Mouse (Mus musculus) testis, adult 2 months (tissue): ENCODE measurements around the gene Gm20662. TPM values are rescaled to one million over a fixed set of nuclear protein-coding genes. Genes with fewer than 3 reads are reported as not detected.
A peak's percentile ranks its signal among the peaks of the same experiment; 100 is the strongest.

Experiments
- H3K27ac ChIP-seq: fragments of 200-500 bp; 2 replicates; pipeline ENCODE4 v1.5.1; 2012; ENCODE audit warnings: low read depth, low read length; ENCODE audit not compliant: control insufficient read depth, insufficient read depth
- H3K27me3 ChIP-seq: fragments of 200-500 bp; 2 replicates; pipeline ENCODE4 v1.6.1; 2012; ENCODE audit warnings: mild to moderate bottlenecking, low read length, moderate library complexity; ENCODE audit not compliant: control insufficient read depth, insufficient read depth
- H3K36me3 ChIP-seq: fragments of 200-500 bp; 2 replicates; pipeline ENCODE4 v1.6.1; 2012; ENCODE audit warnings: mild to moderate bottlenecking, low read length; ENCODE audit not compliant: control insufficient read depth, insufficient read depth
- H3K4me1 ChIP-seq: fragments of 200-500 bp; 2 replicates; pipeline ENCODE4 v1.6.1; 2012; ENCODE audit warnings: low read length; ENCODE audit not compliant: control insufficient read depth, insufficient read depth
- H3K4me3 ChIP-seq: fragments of 200-500 bp; 2 replicates; pipeline ENCODE4 v1.5.1; 2012; ENCODE audit warnings: low read depth, mild to moderate bottlenecking, low read length, moderate library complexity, mixed read lengths; ENCODE audit not compliant: control insufficient read depth
- CTCF ChIP-seq: fragments of 200-500 bp; IDR thresholded peaks from 2 replicates; pipeline ENCODE4 v1.5.1; 2012; ENCODE audit warnings: low read depth, mild to moderate bottlenecking, inconsistent platforms, low read length, moderate library complexity; ENCODE audit not compliant: control insufficient read depth, insufficient read depth, insufficient replicate concordance
- POLR2A ChIP-seq: fragments of 200-500 bp; IDR thresholded peaks from 2 replicates; pipeline ENCODE4 v1.6.1; 2012; ENCODE audit warnings: low read depth, mild to moderate bottlenecking, inconsistent platforms, low read length, moderate library complexity; ENCODE audit not compliant: control insufficient read depth
- polyA plus RNA-seq: library from polyadenylated mRNA; depleted of rRNA; stranded (reverse); fragments of >200 nt; gene quantifications from 2 replicates; pipeline ENCODE4 v1.2.3, GENCODE M21; 2012

Gm20662 gene
- polyA plus RNA-seq, 1 experiment: 282 TPM

DNA sequence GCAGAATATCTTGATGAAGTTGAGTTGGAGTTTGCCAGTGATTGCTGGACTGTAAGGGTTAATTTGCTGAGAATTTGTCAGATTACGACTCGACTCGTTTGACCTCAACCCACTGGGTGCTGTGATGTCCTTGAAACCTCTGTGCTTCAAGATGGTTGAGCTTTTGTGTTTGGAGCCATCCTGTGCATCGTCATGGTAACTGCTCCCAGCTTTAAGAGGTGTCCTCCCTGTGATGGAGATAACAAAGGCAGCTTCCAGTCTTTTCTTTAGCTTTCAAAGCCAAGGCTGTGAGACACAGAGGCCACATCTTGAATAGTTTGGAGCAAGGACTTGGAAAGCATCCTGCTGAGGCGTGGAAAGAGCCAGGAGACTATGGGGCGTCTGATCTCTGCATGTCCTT lies 39.0 kb upstream of the Gm20662 start:
- Histone ChIP-seq H3K4me3 (no peak overlapping the region), H3K27me3 (no peaks in the 10 kb centered on the region), H3K36me3 (peaks cover 1% of the 10 kb centered on the region), H3K27ac (no peak overlapping the region), H3K4me1 (no peaks in the 10 kb centered on the region)
- no peak for TF ChIP-seq CTCF

DNA sequence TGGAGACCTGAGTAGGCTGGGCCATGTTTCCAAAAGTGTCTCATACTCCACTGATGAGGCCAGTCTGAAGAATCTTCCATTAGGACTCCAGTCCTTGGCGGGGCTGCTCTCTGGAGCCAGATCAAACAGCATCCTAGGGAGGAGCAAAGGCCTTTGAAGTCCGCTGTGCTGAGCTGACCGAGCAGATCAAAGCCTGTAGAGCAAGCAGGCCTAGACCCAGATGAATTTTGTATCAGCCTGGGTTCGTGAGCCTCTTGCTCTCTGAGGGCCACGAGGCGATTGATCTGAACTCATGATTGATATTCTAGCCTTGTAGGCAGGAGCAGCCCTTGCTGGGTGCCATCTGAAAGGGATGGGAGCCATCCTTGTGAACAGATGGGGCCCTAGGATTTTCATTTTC lies 36.3 kb upstream of the Gm20662 start:
- Histone ChIP-seq H3K4me1 (no peaks in the 10 kb centered on the region), H3K36me3 (peaks cover 1% of the 10 kb centered on the region), H3K27me3 (no peaks in the 10 kb centered on the region), H3K27ac (no peak overlapping the region), H3K4me3 (no peak overlapping the region)
- TF ChIP-seq POLR2A (no peak), CTCF (no peak)

- H3K36me3 ChIP-seq: peaks cover 1% of the 10 kb centered on the region
- H3K27ac ChIP-seq: no peak overlapping the region
- no peak for TF ChIP-seq POLR2A
- no peak for TF ChIP-seq CTCF
- no peaks in the 10 kb centered on the region for H3K4me1 ChIP-seq
- H3K27me3 ChIP-seq: no peaks in the 10 kb centered on the region
- no peak overlapping the region for H3K4me3 ChIP-seq
These were observed 35.2 kb upstream of the Gm20662 start for GRCm38 (mm10) chr9:107960928-107961327.

DNA sequence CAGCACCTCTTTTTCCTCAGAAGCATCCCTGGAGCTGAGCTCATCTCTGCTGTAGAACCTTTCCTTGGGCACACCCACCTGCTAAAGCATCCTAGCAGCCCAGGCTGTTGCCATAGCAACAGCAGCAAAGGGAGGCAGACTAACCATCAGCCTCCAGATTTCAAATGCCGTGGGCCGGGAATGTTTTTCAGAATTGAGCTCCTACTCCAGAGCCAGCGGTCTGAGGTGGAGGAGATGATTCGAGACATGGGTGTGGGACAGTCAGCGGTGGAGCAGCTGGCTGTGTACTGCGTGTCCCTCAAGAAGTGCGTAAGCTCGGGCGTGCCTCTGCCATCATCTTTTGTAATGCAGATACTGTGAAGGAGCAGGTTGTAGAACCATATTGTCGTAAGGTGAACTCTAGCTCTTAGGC lies 34.8 kb upstream of the Gm20662 start:
- peaks cover 1% of the 10 kb centered on the region for H3K36me3 ChIP-seq
- no peak for TF ChIP-seq POLR2A
- TF ChIP-seq CTCF: no peak
- H3K4me1 ChIP-seq: no peaks in the 10 kb centered on the region
- no peak overlapping the region for H3K27ac ChIP-seq
- no peaks in the 10 kb centered on the region for H3K27me3 ChIP-seq
- no peak overlapping the region for H3K4me3 ChIP-seq

DNA sequence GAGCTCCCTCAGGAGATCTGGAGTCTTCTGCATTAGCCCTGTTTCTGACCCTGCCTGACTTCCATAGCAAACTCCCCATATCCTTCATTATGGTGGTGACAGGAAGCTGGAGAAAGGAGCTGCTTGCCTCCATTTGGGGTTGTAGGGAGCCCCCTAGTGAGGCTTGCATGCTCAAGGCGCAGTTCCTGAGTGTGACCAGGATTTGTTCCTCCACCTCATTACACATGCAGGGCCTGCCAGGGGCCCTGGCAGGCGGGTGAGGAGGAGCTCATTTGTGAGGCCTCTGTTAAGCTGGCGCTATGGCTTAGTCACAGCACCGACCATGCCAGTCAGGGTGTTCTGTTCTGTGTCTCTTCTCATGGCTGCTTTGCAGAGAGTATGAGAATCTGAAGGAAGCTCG lies 34.3 kb upstream of the Gm20662 start:
- H3K36me3 ChIP-seq: peaks cover 1% of the 10 kb centered on the region
- TF ChIP-seq POLR2A: no peak
- no peaks in the 10 kb centered on the region for H3K27me3 ChIP-seq
- no peaks in the 10 kb centered on the region for H3K4me1 ChIP-seq
- no peak overlapping the region for H3K27ac ChIP-seq
- H3K4me3 ChIP-seq: no peak overlapping the region

DNA sequence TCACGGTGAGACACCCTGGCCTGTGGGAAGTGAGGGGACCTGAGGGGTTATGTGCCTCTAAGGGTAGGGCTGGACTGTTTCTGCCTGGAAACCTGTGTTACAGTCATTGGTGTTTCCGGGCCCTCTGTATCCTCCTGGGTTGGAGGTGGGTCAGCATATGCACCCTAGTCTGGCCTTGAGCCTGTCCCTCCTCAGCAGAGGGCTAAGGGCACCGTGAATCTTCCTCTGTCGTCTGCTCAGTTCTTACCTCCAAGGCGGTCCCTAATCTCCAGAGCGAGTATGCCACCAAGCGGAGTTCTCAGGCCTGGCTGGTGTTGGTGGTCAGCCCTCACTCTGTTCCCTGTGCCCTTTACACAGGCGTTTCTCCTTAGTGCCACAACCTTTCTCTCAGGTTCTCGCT lies 33.2 kb upstream of the Gm20662 start:
- Histone ChIP-seq H3K27ac (no peak overlapping the region), H3K4me1 (no peaks in the 10 kb centered on the region), H3K36me3 (no peaks in the 10 kb centered on the region; the same call in none of the 2 replicates), H3K4me3 (no peak overlapping the region), H3K27me3 (no peaks in the 10 kb centered on the region)
- no peak for TF ChIP-seq CTCF
- TF ChIP-seq POLR2A: no peak

GRCm38 (mm10) chr9:107963700-107964099 lies 32.4 kb upstream of the Gm20662 start:
- no peak overlapping the region for H3K27ac ChIP-seq
- H3K27me3 ChIP-seq: no peaks in the 10 kb centered on the region
- peak; percentile 70; the same call in 1 of the 2 replicates for TF ChIP-seq CTCF
- TF ChIP-seq POLR2A: no peak
- no peak overlapping the region for H3K4me3 ChIP-seq
- H3K36me3 ChIP-seq: no peaks in the 10 kb centered on the region; the same call in none of the 2 replicates
- no peaks in the 10 kb centered on the region for H3K4me1 ChIP-seq

DNA sequence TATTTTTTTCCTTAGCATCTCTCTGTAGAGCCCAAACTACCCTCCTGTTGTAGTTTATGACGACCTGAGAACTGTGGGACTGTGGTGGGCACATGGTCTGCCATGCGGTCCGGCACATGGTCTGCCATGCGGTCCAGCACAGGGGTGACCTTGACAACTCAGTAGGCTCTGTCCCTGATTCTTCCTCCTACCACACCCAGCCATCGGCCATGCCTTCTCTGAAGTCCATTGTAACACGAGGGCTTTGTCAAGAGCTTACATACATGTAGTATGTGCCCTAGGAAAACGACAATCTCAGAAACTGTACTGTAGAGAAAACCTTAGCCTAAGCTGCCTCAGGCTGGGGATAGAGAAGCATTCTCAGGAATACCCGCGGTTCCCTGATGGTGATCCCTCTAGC lies 31.5 kb upstream of the Gm20662 start:
- Histone ChIP-seq H3K36me3 (no peaks in the 10 kb centered on the region; the same call in none of the 2 replicates), H3K4me1 (no peaks in the 10 kb centered on the region), H3K4me3 (no peak overlapping the region), H3K27me3 (no peaks in the 10 kb centered on the region), H3K27ac (no peak overlapping the region)
- TF ChIP-seq POLR2A (no peak), CTCF (no peak)

GRCm38 (mm10) chr9:107966676-107967075 lies 29.5 kb upstream of the Gm20662 start:
- Histone ChIP-seq H3K27me3 (no peaks in the 10 kb centered on the region), H3K4me1 (no peaks in the 10 kb centered on the region), H3K4me3 (no peak overlapping the region), H3K36me3 (no peaks in the 10 kb centered on the region; the same call in none of the 2 replicates), H3K27ac (no peak overlapping the region)
- no peak for TF ChIP-seq CTCF
- TF ChIP-seq POLR2A: no peak
